Mouse (Mus musculus): Measurements from ENCODE around the gene Tnni3k. TPM values are rescaled to one million over a fixed set of nuclear protein-coding genes. Genes with fewer than 3 reads are reported as not detected.
A peak's percentile ranks its signal among the peaks of the same experiment; 100 is the strongest.

Tnni3k gene
- polyA plus RNA-seq, 1 experiment from 2014 or later: not detected

- WGBS (ENCODE audit: insufficient replicate concordance): 30% methylated on average over 2 of the region's 2 CpGs
- ATAC-seq (ENCODE audit: low read depth) (no peak), DNase-seq (no peak)
- H3K4me3 ChIP-seq (replicated peaks): no peak overlapping the region
- H3K4me1 ChIP-seq (replicated peaks): peaks cover 15% of the 10 kb centered on the region
- no peak overlapping the region for H3K27ac ChIP-seq
- H3K36me3 ChIP-seq: no peaks in the 10 kb centered on the region
- no peaks in the 10 kb centered on the region for H3K9me3 ChIP-seq (replicated peaks)
- no peaks in the 10 kb centered on the region for H3K27me3 ChIP-seq
- H3K9ac ChIP-seq: no peak overlapping the region
- H3K4me2 ChIP-seq: no peak overlapping the region
Observed at GRCm38 (mm10) chr3:154879515-154879914, 175.7 kb downstream of the Tnni3k start.

GRCm38 (mm10) chr3:154879080-154879479 is 176.1 kb downstream of the Tnni3k start:
- DNase-seq (no peak), ATAC-seq (ENCODE audit: low read depth) (peak; percentile 84)
- Histone ChIP-seq H3K4me2 (no peak overlapping the region), H3K27ac (no peak overlapping the region), H3K27me3 (no peaks in the 10 kb centered on the region), H3K4me3 (replicated peaks) (no peak overlapping the region), H3K9ac (no peak overlapping the region), H3K4me1 (replicated peaks) (peaks cover 12% of the 10 kb centered on the region), H3K9me3 (replicated peaks) (no peaks in the 10 kb centered on the region), H3K36me3 (no peaks in the 10 kb centered on the region)
- 45% methylated on average over 1 of the region's 1 CpGs for WGBS (ENCODE audit: insufficient replicate concordance)

- Histone ChIP-seq H3K36me3 (no peaks in the 10 kb centered on the region), H3K4me2 (no peak overlapping the region), H3K4me1 (replicated peaks) (no peaks in the 10 kb centered on the region), H3K4me3 (replicated peaks) (no peak overlapping the region), H3K9me3 (replicated peaks) (no peaks in the 10 kb centered on the region), H3K27me3 (no peaks in the 10 kb centered on the region), H3K27ac (no peak overlapping the region), H3K9ac (no peak overlapping the region)
- 61% methylated on average over 4 of the region's 4 CpGs for WGBS (ENCODE audit: insufficient replicate concordance)
- DNase-seq (no peak), ATAC-seq (ENCODE audit: low read depth) (no peak)
Observed at GRCm38 (mm10) chr3:154868807-154869206, 186.4 kb downstream of the Tnni3k start.

- ATAC-seq (ENCODE audit: low read depth): no peak
- no peak overlapping the region for H3K4me2 ChIP-seq
- no peak for DNase-seq
- H3K4me1 ChIP-seq (replicated peaks): no peaks in the 10 kb centered on the region
- H3K27ac ChIP-seq: no peak overlapping the region
- 71% methylated on average over 6 of the region's 6 CpGs for WGBS (ENCODE audit: insufficient replicate concordance)
- no peak overlapping the region for H3K9ac ChIP-seq
- no peaks in the 10 kb centered on the region for H3K9me3 ChIP-seq (replicated peaks)
- H3K36me3 ChIP-seq: no peaks in the 10 kb centered on the region
- no peaks in the 10 kb centered on the region for H3K27me3 ChIP-seq
- no peak overlapping the region for H3K4me3 ChIP-seq (replicated peaks)
Observed at GRCm38 (mm10) chr3:154861921-154862320, 193.3 kb downstream of the Tnni3k start.

GRCm38 (mm10) chr3:154859721-154860120 is 195.5 kb downstream of the Tnni3k start:
- no peaks in the 10 kb centered on the region for H3K27me3 ChIP-seq
- H3K36me3 ChIP-seq: no peaks in the 10 kb centered on the region
- DNase-seq: no peak
- 42% methylated on average over 3 of the region's 3 CpGs for WGBS (ENCODE audit: insufficient replicate concordance)
- H3K9ac ChIP-seq: no peak overlapping the region
- no peak for ATAC-seq (ENCODE audit: low read depth)
- no peak overlapping the region for H3K4me3 ChIP-seq (replicated peaks)
- no peaks in the 10 kb centered on the region for H3K4me1 ChIP-seq (replicated peaks)
- H3K4me2 ChIP-seq: no peak overlapping the region
- no peak overlapping the region for H3K27ac ChIP-seq
- no peaks in the 10 kb centered on the region for H3K9me3 ChIP-seq (replicated peaks)

GRCm38 (mm10) chr3:154853257-154853656 is 201.9 kb downstream of the Tnni3k start:
- H3K9me3 ChIP-seq (replicated peaks): no peaks in the 10 kb centered on the region
- H3K27me3 ChIP-seq: no peaks in the 10 kb centered on the region
- no peak overlapping the region for H3K4me2 ChIP-seq
- no peak overlapping the region for H3K9ac ChIP-seq
- 53% methylated on average over 6 of the region's 6 CpGs for WGBS (ENCODE audit: insufficient replicate concordance)
- no peaks in the 10 kb centered on the region for H3K36me3 ChIP-seq
- no peaks in the 10 kb centered on the region for H3K4me1 ChIP-seq (replicated peaks)
- ATAC-seq (ENCODE audit: low read depth) (no peak), DNase-seq (no peak)
- H3K4me3 ChIP-seq (replicated peaks): no peak overlapping the region
- no peak overlapping the region for H3K27ac ChIP-seq

GRCm38 (mm10) chr3:154852281-154852680 is 202.9 kb downstream of the Tnni3k start:
- Histone ChIP-seq H3K27me3 (no peaks in the 10 kb centered on the region), H3K4me3 (replicated peaks) (no peak overlapping the region), H3K9ac (no peak overlapping the region), H3K4me1 (replicated peaks) (no peaks in the 10 kb centered on the region), H3K9me3 (replicated peaks) (no peaks in the 10 kb centered on the region), H3K36me3 (no peaks in the 10 kb centered on the region), H3K4me2 (no peak overlapping the region), H3K27ac (no peak overlapping the region)
- ATAC-seq (ENCODE audit: low read depth): no peak
- whole genome bisulfite sequencing (ENCODE audit: insufficient replicate concordance): 73% methylated on average over 3 of the region's 3 CpGs
- no peak for DNase-seq

GRCm38 (mm10) chr3:154842247-154842646 is 213.0 kb downstream of the Tnni3k start:
- no peak overlapping the region for H3K9ac ChIP-seq
- no peaks in the 10 kb centered on the region for H3K4me1 ChIP-seq (replicated peaks)
- H3K4me3 ChIP-seq (replicated peaks): no peak overlapping the region
- WGBS (ENCODE audit: insufficient replicate concordance): 61% methylated on average over 7 of the region's 7 CpGs
- no peak overlapping the region for H3K27ac ChIP-seq
- DNase-seq (no peak), ATAC-seq (ENCODE audit: low read depth) (no peak)
- H3K9me3 ChIP-seq (replicated peaks): no peaks in the 10 kb centered on the region
- no peaks in the 10 kb centered on the region for H3K27me3 ChIP-seq
- H3K4me2 ChIP-seq: no peak overlapping the region
- H3K36me3 ChIP-seq: no peaks in the 10 kb centered on the region

GRCm38 (mm10) chr3:154841076-154841475 is 214.1 kb downstream of the Tnni3k start:
- H3K36me3 ChIP-seq: no peaks in the 10 kb centered on the region
- DNase-seq: no peak
- WGBS (ENCODE audit: insufficient replicate concordance): 46% methylated on average over 1 of the region's 1 CpGs

GRCm38 (mm10) chr3:154837861-154838260 is 217.3 kb downstream of the Tnni3k start:
- Histone ChIP-seq H3K9ac (no peak overlapping the region), H3K36me3 (no peaks in the 10 kb centered on the region), H3K4me3 (replicated peaks) (no peak overlapping the region), H3K27me3 (no peaks in the 10 kb centered on the region), H3K4me2 (no peak overlapping the region), H3K9me3 (replicated peaks) (no peaks in the 10 kb centered on the region), H3K4me1 (replicated peaks) (no peaks in the 10 kb centered on the region), H3K27ac (no peak overlapping the region)
- 77% methylated on average over 11 of the region's 11 CpGs for WGBS (ENCODE audit: insufficient replicate concordance)
- DNase-seq (no peak), ATAC-seq (ENCODE audit: low read depth) (no peak)

More at GRCm38 (mm10) chr3:154841076-154841475, 214.1 kb downstream of the Tnni3k start:
- Histone ChIP-seq H3K4me3 (replicated peaks) (no peak overlapping the region), H3K27ac (no peak overlapping the region), H3K27me3 (no peaks in the 10 kb centered on the region), H3K4me1 (replicated peaks) (no peaks in the 10 kb centered on the region), H3K9me3 (replicated peaks) (no peaks in the 10 kb centered on the region), H3K9ac (no peak overlapping the region), H3K4me2 (no peak overlapping the region)
- ATAC-seq (ENCODE audit: low read depth): no peak

- no peak overlapping the region for H3K4me2 ChIP-seq
- H3K9ac ChIP-seq: no peak overlapping the region
- no peak for DNase-seq
- WGBS (ENCODE audit: insufficient replicate concordance): 49% methylated on average over 3 of the region's 3 CpGs
- H3K9me3 ChIP-seq (replicated peaks): no peaks in the 10 kb centered on the region
- no peak overlapping the region for H3K27ac ChIP-seq
- ATAC-seq (ENCODE audit: low read depth): no peak
- no peaks in the 10 kb centered on the region for H3K27me3 ChIP-seq
- no peaks in the 10 kb centered on the region for H3K36me3 ChIP-seq
- H3K4me3 ChIP-seq (replicated peaks): no peak overlapping the region
- no peaks in the 10 kb centered on the region for H3K4me1 ChIP-seq (replicated peaks)
Observed at GRCm38 (mm10) chr3:154836137-154836536, 219.1 kb downstream of the Tnni3k start.

- DNase-seq: no peak
- H3K4me2 ChIP-seq: no peak overlapping the region
- H3K27me3 ChIP-seq: no peaks in the 10 kb centered on the region
- no peaks in the 10 kb centered on the region for H3K36me3 ChIP-seq
- H3K9ac ChIP-seq: no peak overlapping the region
- no peaks in the 10 kb centered on the region for H3K4me1 ChIP-seq (replicated peaks)
- H3K4me3 ChIP-seq (replicated peaks): no peak overlapping the region
- WGBS (ENCODE audit: insufficient replicate concordance): 71% methylated on average over 9 of the region's 9 CpGs
- H3K27ac ChIP-seq: no peak overlapping the region
- H3K9me3 ChIP-seq (replicated peaks): no peaks in the 10 kb centered on the region
- no peak for ATAC-seq (ENCODE audit: low read depth)
Observed at GRCm38 (mm10) chr3:154834373-154834772, 220.8 kb downstream of the Tnni3k start.
